Mouse (Mus musculus) urinary bladder, postnatal 4 days (tissue): ENCODE data around the gene Dnah9.

Source experiments
- DNase-seq, 2 experiments: peaks; one replicate each; pipeline ENCODE4 v3.0.0; 2021 to 2022; ENCODE audit warnings: low spot score in 2 of 2

Dnah9 gene

GRCm38 (mm10) chr11:65794428-65795219 lies 373.7 kb downstream of the Dnah9 start:
- no peak for DNase-seq

GRCm38 (mm10) chr11:65788154-65788553 lies 380.2 kb downstream of the Dnah9 start, which contains the start of gene Map2k4:
Gene Map2k4, minus strand, starts transcription at chr11:65788297.
- DNase-seq = peak; percentile 90 to 91

GRCm38 (mm10) chr11:65787421-65788151 lies 380.8 kb downstream of the Dnah9 start:
- DNase-seq = peak in 1 of 2 experiments; percentile 33

- DNase-seq = no peak
These were observed 382.2 kb downstream of the Dnah9 start for GRCm38 (mm10) chr11:65786160-65786559.

GRCm38 (mm10) chr11:65781596-65781995 lies 386.8 kb downstream of the Dnah9 start:
- no peak for DNase-seq
